Mouse (Mus musculus): Measurements from ENCODE around the gene Ankrd42. TPM values are rescaled to one million over a fixed set of nuclear protein-coding genes. Genes with fewer than 3 reads are reported as not detected.

The Ankrd42 gene
- polyA plus RNA-seq (2012): 0.02 and 0.03 TPM in 2 replicates

- H3K4me3 ChIP-seq (replicated peaks): peak within 1 kb of the TSS; percentile 68
- H3K4me1 ChIP-seq (ENCODE audit: control insufficient read depth): peaks cover 21% of the 10 kb centered on the region
- H3K9me3 ChIP-seq (ENCODE audit: control insufficient read depth, low read length): no peaks in the 10 kb centered on the region
- H3K36me3 ChIP-seq (ENCODE audit: control insufficient read depth): peaks cover 27% of the 10 kb centered on the region
- H3K27me3 ChIP-seq (ENCODE audit: control insufficient read depth): peaks cover 39% of the 10 kb centered on the region
- TF ChIP-seq TAL1 (IDR thresholded peaks at IDR 0.05; ENCODE audit: low read length) (no peak), GATA1 (IDR thresholded peaks at IDR 0.05; ENCODE audit: low read length) (no peak)
Measured at GRCm38 (mm10) chr7:92637021-92637625, at the start of gene Ankrd42. Ankrd42 (minus strand) TSS chr7:92637142.

- peaks cover 4% of the 10 kb centered on the region for H3K27me3 ChIP-seq (ENCODE audit: control insufficient read depth)
- H3K4me1 ChIP-seq (ENCODE audit: control insufficient read depth): peaks cover 2% of the 10 kb centered on the region; the same call in 1 of the 2 replicates
- TF ChIP-seq GATA1 (IDR thresholded peaks at IDR 0.05; ENCODE audit: low read length) (no peak), TAL1 (IDR thresholded peaks at IDR 0.05; ENCODE audit: low read length) (no peak)
- no peak overlapping the region for H3K4me3 ChIP-seq (replicated peaks)
- H3K36me3 ChIP-seq (ENCODE audit: control insufficient read depth): no peaks in the 10 kb centered on the region
- no peaks in the 10 kb centered on the region for H3K9me3 ChIP-seq (ENCODE audit: control insufficient read depth, low read length)
Measured at GRCm38 (mm10) chr7:92677346-92677745, 40.4 kb upstream of the Ankrd42 start.

- Histone ChIP-seq H3K4me1 (ENCODE audit: control insufficient read depth) (peaks cover 12% of the 10 kb centered on the region), H3K27me3 (ENCODE audit: control insufficient read depth) (no peaks in the 10 kb centered on the region), H3K36me3 (ENCODE audit: control insufficient read depth) (no peaks in the 10 kb centered on the region), H3K4me3 (replicated peaks) (no peak overlapping the region), H3K9me3 (ENCODE audit: control insufficient read depth, low read length) (no peaks in the 10 kb centered on the region)
- no peak for TF ChIP-seq TAL1 (IDR thresholded peaks at IDR 0.05; ENCODE audit: low read length)
- TF ChIP-seq GATA1 (IDR thresholded peaks at IDR 0.05; ENCODE audit: low read length): no peak
Measured at GRCm38 (mm10) chr7:92675131-92675530, 38.2 kb upstream of the Ankrd42 start.

GRCm38 (mm10) chr7:92669507-92670471, 32.8 kb upstream of the Ankrd42 start, which contains the start of gene Pcf11:
Pcf11 (minus strand) TSS chr7:92669934.
- Histone ChIP-seq H3K4me3 (replicated peaks) (peak within 1 kb of the TSS; percentile 74), H3K4me1 (ENCODE audit: control insufficient read depth) (peaks cover 34% of the 10 kb centered on the region), H3K27me3 (ENCODE audit: control insufficient read depth) (no peaks in the 10 kb centered on the region), H3K9me3 (ENCODE audit: control insufficient read depth, low read length) (no peaks in the 10 kb centered on the region), H3K36me3 (ENCODE audit: control insufficient read depth) (peaks cover 35% of the 10 kb centered on the region)
- TF ChIP-seq TAL1 (IDR thresholded peaks at IDR 0.05; ENCODE audit: low read length) (no peak), GATA1 (IDR thresholded peaks at IDR 0.05; ENCODE audit: low read length) (no peak)

- Histone ChIP-seq H3K9me3 (ENCODE audit: control insufficient read depth, low read length) (no peaks in the 10 kb centered on the region), H3K4me3 (replicated peaks) (peak overlapping the region; percentile 74), H3K36me3 (ENCODE audit: control insufficient read depth) (peaks cover 43% of the 10 kb centered on the region), H3K27me3 (ENCODE audit: control insufficient read depth) (no peaks in the 10 kb centered on the region), H3K4me1 (ENCODE audit: control insufficient read depth) (peaks cover 36% of the 10 kb centered on the region)
- TF ChIP-seq GATA1 (IDR thresholded peaks at IDR 0.05; ENCODE audit: low read length) (no peak), TAL1 (IDR thresholded peaks at IDR 0.05; ENCODE audit: low read length) (no peak)
Measured at GRCm38 (mm10) chr7:92668791-92669506, 32.0 kb upstream of the Ankrd42 start.

- Histone ChIP-seq H3K27me3 (ENCODE audit: control insufficient read depth) (no peaks in the 10 kb centered on the region), H3K36me3 (ENCODE audit: control insufficient read depth) (peaks cover 69% of the 10 kb centered on the region), H3K9me3 (ENCODE audit: control insufficient read depth, low read length) (no peaks in the 10 kb centered on the region), H3K4me3 (replicated peaks) (peak overlapping the region; percentile 74), H3K4me1 (ENCODE audit: control insufficient read depth) (peaks cover 36% of the 10 kb centered on the region)
- TF ChIP-seq GATA1 (IDR thresholded peaks at IDR 0.05; ENCODE audit: low read length) (no peak), TAL1 (IDR thresholded peaks at IDR 0.05; ENCODE audit: low read length) (no peak)
Measured at GRCm38 (mm10) chr7:92666274-92666820, 29.4 kb upstream of the Ankrd42 start.

GRCm38 (mm10) chr7:92658050-92658449, 21.1 kb upstream of the Ankrd42 start:
- TF ChIP-seq TAL1 (IDR thresholded peaks at IDR 0.05; ENCODE audit: low read length): no peak
- no peak for TF ChIP-seq GATA1 (IDR thresholded peaks at IDR 0.05; ENCODE audit: low read length)
- H3K27me3 ChIP-seq (ENCODE audit: control insufficient read depth): no peaks in the 10 kb centered on the region
- peaks cover 90% of the 10 kb centered on the region for H3K36me3 ChIP-seq (ENCODE audit: control insufficient read depth)
- H3K4me3 ChIP-seq (replicated peaks): no peak overlapping the region
- H3K9me3 ChIP-seq (ENCODE audit: control insufficient read depth, low read length): no peaks in the 10 kb centered on the region
- H3K4me1 ChIP-seq (ENCODE audit: control insufficient read depth): peaks cover 2% of the 10 kb centered on the region; the same call in 1 of the 2 replicates

- peaks cover 89% of the 10 kb centered on the region for H3K36me3 ChIP-seq (ENCODE audit: control insufficient read depth)
- peaks cover 2% of the 10 kb centered on the region; the same call in 1 of the 2 replicates for H3K4me1 ChIP-seq (ENCODE audit: control insufficient read depth)
- H3K27me3 ChIP-seq (ENCODE audit: control insufficient read depth): no peaks in the 10 kb centered on the region
- H3K4me3 ChIP-seq (replicated peaks): no peak overlapping the region
- no peaks in the 10 kb centered on the region for H3K9me3 ChIP-seq (ENCODE audit: control insufficient read depth, low read length)
- TF ChIP-seq GATA1 (IDR thresholded peaks at IDR 0.05; ENCODE audit: low read length) (no peak), TAL1 (IDR thresholded peaks at IDR 0.05; ENCODE audit: low read length) (no peak)
Measured at GRCm38 (mm10) chr7:92656386-92656785, 19.4 kb upstream of the Ankrd42 start.

Measured in erythroblast, embryonic 14.5 days (primary cell).